Mouse (Mus musculus) Patski (cell line): ENCODE data around the gene Parvg. TPM values are rescaled to one million over a fixed set of nuclear protein-coding genes. Genes with fewer than 3 reads are reported as not detected.

Experiments
- ATAC-seq: fragments of 100-300 bp; one replicate; pipeline ENCODE4 v1.8.0; 2021
- CTCF ChIA-PET: fragments of 350-600 bp; sonication (Branson Sonifier 250); formaldehyde crosslinking; loops from one replicate; lab custom pipeline; 2022; ENCODE audit warnings: inconsistent platforms; lab: Charles Lee
- POLR2A ChIA-PET: fragments of 350-600 bp; sonication (Branson Sonifier 250); formaldehyde crosslinking; loops from one replicate; lab custom pipeline; 2022; ENCODE audit warnings: antibody characterized with exemption, inconsistent platforms; lab: Charles Lee
- DNase-seq: peaks from one replicate; pipeline ENCODE4 v3.0.0-alpha.2; 2011; ENCODE audit warnings: low read depth, low spot score
- H3K27me3 ChIP-seq: fragments of 371-371 bp; one replicate; pipeline ENCODE4 v1.5.1; 2021
- CTCF ChIP-seq: fragments of 100-300 bp; IDR thresholded peaks from one replicate; pipeline ENCODE4 v1.5.1; 2021
- in situ Hi-C: fragments of 300-500 bp; cut with MboI; formaldehyde crosslinking; loops from 3 replicates; pipeline ENCODE4 v1.11.1; 2018; ENCODE audit warnings: low pct_unique_long_range_greater_than_20kb, mixed read lengths
- polyA plus RNA-seq: library from polyadenylated mRNA; unstranded; gene quantifications from one replicate; pipeline ENCODE4 v1.2.3, GENCODE M21; 2021

Parvg gene
- polyA plus RNA-seq, 1 experiment from 2014 or later: not detected

- no peak for TF ChIP-seq CTCF
- no peaks in the 10 kb centered on the region for H3K27me3 ChIP-seq
- POLR2A ChIA-PET: no interaction called here
- in situ Hi-C loops: no loop called here
- CTCF ChIA-PET: no interaction called here
- ATAC-seq (no peak), DNase-seq (no peak)
Measured at GRCm38 (mm10) chr15:84385995-84386565, 62.3 kb downstream of the Parvg start.

GRCm38 (mm10) chr15:84388698-84389131 is 64.9 kb downstream of the Parvg start:
- ChIA-PET CTCF (no interaction called here), POLR2A (no interaction called here)
- H3K27me3 ChIP-seq: no peaks in the 10 kb centered on the region
- DNase-seq (no peak), ATAC-seq (no peak)
- in situ Hi-C loops: no loop called here
- no peak for TF ChIP-seq CTCF

GRCm38 (mm10) chr15:84392131-84392530 is 68.3 kb downstream of the Parvg start:
- DNase-seq (no peak), ATAC-seq (no peak)
- in situ Hi-C loops: no loop called here
- ChIA-PET POLR2A (no interaction called here), CTCF (no interaction called here)
- TF ChIP-seq CTCF: no peak
- no peaks in the 10 kb centered on the region for H3K27me3 ChIP-seq

Other genes with a start within 250 kb of the Parvg start
- 0.83 TPM for gene Sult4a1, start 218.3 kb upstream of the Parvg start, polyA plus RNA-seq
- gene Pnpla5, start 200.9 kb upstream of the Parvg start, polyA plus RNA-seq: not detected
- 0.18 TPM for gene Pnpla3, start 156.2 kb upstream of the Parvg start, polyA plus RNA-seq
- 151 TPM for gene Samm50, start 131.8 kb upstream of the Parvg start, polyA plus RNA-seq
- gene Parvb, start 92.0 kb upstream of the Parvg start, polyA plus RNA-seq: 0.06 TPM
- 0.01 TPM for gene Shisal1, start 123.1 kb downstream of the Parvg start, polyA plus RNA-seq
- gene Rtl6, start 233.8 kb downstream of the Parvg start, polyA plus RNA-seq: 0.06 TPM